1 mouse cellular context compared by ENCODE assay signal in the genomic region with DNA sequence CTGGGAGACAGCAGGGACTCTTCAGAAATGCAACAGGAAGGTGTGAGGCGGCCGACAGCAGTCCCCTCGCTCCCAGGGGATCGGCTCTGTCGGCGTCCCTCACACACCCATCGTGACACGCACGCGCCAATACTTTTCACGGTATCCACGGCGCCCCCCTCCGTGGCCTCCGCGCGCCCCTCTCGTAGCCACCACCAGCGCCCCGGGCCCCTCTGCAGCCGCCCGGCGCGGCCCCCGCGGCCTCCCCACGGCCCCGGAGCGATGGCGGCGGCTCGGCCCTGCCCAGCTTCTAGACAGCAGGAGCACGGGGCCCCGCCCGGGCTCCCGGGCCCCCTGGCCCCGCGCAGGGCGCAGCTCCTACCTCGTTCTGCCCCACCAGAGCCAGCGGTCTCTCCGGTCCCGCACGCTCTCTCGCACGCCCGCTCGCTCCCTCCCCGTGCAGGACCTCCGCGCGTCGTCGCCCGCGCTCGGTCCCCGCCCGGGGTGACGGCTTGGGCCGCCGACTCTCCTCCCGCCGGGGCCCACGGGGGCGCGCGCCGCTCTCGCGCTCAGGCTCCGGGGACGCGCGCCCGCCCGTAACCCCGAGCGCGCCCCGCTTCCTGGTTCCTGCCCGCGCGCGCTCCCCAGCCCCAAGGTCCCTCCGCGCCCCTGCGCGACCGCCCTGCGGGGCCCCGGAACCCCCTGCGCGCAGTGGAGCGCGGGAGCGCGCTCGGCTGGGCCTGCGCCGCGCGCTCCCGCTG.
TF ChIP-seq lines count a peak whose summit lies in the region.

A gene (minus strand): TSS at position 687 of the 740 bp plus-strand sequence.

TF ChIP-seq in MEL, 35 proteins besides CTCF, POLR2A, EP300 and RAD21 (continued from another document):
- TF ChIP-seq MAZ (IDR thresholded peaks at IDR 0.05; ENCODE audit: low read depth, low read length) (no peak), RCOR1 (IDR thresholded peaks at IDR 0.05; ENCODE audit: low read depth, low read length) (no peak), GATA1 (IDR thresholded peaks at IDR 0.05; ENCODE audit: low read depth, low read length) (no peak), POLR2AphosphoS5 (IDR thresholded peaks at IDR 0.05; ENCODE audit: borderline replicate concordance, low read depth, low read length) (no peak), KAT2A (conservative IDR thresholded peaks at IDR 0.05; ENCODE audit: low read depth, low read length) (no peak), CHD1 (IDR thresholded peaks at IDR 0.05; ENCODE audit: low read depth, low read length) (no peak), MYC (IDR thresholded peaks at IDR 0.05; ENCODE audit: low read depth, low read length) (no peak), TAL1 (IDR thresholded peaks at IDR 0.05; ENCODE audit: low read length) (no peak), ZNF384 (IDR thresholded peaks at IDR 0.05; ENCODE audit: low read depth, low read length) (no peak)
